Mouse (Mus musculus): ENCODE data around the gene Bcl7b.

DNA sequence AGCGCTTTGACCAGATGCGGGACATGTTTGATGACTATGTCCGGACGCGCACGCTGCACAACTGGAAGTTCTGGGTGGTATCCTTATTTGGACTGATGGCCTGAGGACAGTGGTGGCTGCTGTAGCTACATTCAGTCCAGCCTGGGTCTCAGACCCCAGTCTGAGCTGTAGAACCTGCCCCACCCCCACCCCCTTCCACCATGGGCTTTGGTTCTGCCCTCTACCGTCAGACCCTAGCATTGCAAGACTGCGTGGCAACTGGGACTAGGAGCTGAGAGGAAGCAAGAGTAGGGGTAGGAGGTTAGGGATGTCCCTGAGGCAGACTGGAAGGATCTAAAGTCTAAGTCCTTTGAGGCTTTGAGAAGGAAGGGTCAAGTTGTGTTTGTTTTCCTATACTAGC, 33.5 kb upstream of the Bcl7b start:
- TF ChIP-seq CTCF (IDR thresholded peaks at IDR 0.05; ENCODE audit: low read depth, low read length) (peak; percentile 29; the same call in 1 of the 2 replicates), POLR2AphosphoS5 (IDR thresholded peaks at IDR 0.05; ENCODE audit: insufficient replicate concordance, low read depth, low read length) (no peak), GATA1 (IDR thresholded peaks at IDR 0.05; ENCODE audit: borderline replicate concordance, low read length) (no peak), TAL1 (conservative IDR thresholded peaks at IDR 0.05; ENCODE audit: low read depth, low read length) (no peak)

Data from G1E (cell line).